Mouse (Mus musculus) regulatory T cell (primary cell): Measurements from ENCODE around the gene Vmn2r48.
"Not testable (repeated sequence)": the region's sequence is repeated elsewhere in the genome, so short reads cannot be mapped to it uniquely, and the experiment has no call there.

Experiments used
- in situ Hi-C: fragments of 300-600 bp; cut with MboI, MseI; formaldehyde crosslinking; loops from one replicate; pipeline ENCODE4 v1.15.1; 2025; ENCODE audit warnings: high pct_unique_total_duplicates

Vmn2r48 gene

GRCm38 (mm10) chr7:9953485-9953884 is at the start of gene Vmn2r48:
Vmn2r48 (minus strand) TSS chr7:9953585.
- in situ Hi-C loops: not testable (repeated sequence)

- in situ Hi-C loops: not testable (repeated sequence)
Observed at GRCm38 (mm10) chr7:9992157-9992556, 38.8 kb upstream of the Vmn2r48 start, which contains the start of gene Vmn2r49. Vmn2r49 (minus strand) TSS chr7:9992257.
